In the genomic region with DNA sequence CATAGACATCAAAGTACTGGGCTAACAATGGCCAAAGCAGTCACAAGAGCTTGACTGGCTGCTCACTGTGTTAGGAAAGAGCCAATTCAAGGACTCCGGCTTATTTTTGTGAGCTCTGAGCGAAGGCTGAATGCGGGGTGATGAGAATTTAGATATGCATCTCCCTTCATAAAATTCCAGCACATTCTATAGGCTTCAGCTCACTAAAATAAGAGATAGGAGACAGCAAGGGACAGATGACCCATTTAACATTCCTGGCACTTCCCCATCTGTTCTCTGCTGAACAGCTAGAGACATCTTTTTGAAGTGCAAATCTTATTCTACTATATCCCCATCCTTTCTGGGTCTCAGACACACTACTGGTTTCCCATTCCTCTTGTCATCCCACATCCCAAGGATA, we compare ENCODE assay signal across 18 mouse cellular contexts.
"Had no signal": no experiment of that assay in that cellular context is flagged by ENCODE, and none has a peak within 500 bp of the region (broad histone marks: within the 10 kb centered on the region; RNA-seq: fewer than 3 reads in every experiment).

No protein-coding gene starts in this region.

- DNase-seq: lung, adult 18-20 months; lung, embryonic 14.5 days; lung, postnatal 10 days; lung, postnatal 4 days; retina, postnatal 1 day; right cerebral cortex, adult 18-20 months; right cerebral cortex, postnatal 25 days; right cerebral cortex, postnatal 4 days; spleen, adult 18-20 months; thymus, adult 18-20 months; thymus, postnatal 14 days; thymus, postnatal 36 days had no signal

- H3K4me2 ChIP-seq: lung, embryonic 14.5 days; midbrain, embryonic 12.5 days; neural tube, embryonic 12.5 days; neural tube, embryonic 15.5 days had no signal

- H3K9me3 ChIP-seq: midbrain, embryonic 10.5 days; midbrain, embryonic 12.5 days; neural tube, embryonic 12.5 days; neural tube, embryonic 15.5 days had no signal

- H3K27ac ChIP-seq: midbrain, embryonic 10.5 days; midbrain, embryonic 12.5 days; neural tube, embryonic 12.5 days; neural tube, embryonic 15.5 days had no signal

- ATAC-seq: midbrain, embryonic 16.5 days had no signal

- H3K4me3 ChIP-seq: midbrain, embryonic 10.5 days; midbrain, embryonic 12.5 days; myocyte; neural tube, embryonic 12.5 days; neural tube, embryonic 15.5 days had no signal

- H3K9ac ChIP-seq: lung, embryonic 14.5 days; midbrain, embryonic 12.5 days; neural tube, embryonic 12.5 days; neural tube, embryonic 15.5 days had no signal

- H3K27me3 ChIP-seq: midbrain, embryonic 12.5 days; neural tube, embryonic 12.5 days; neural tube, embryonic 15.5 days had no signal

- H3K36me3 ChIP-seq: midbrain, embryonic 12.5 days; neural tube, embryonic 12.5 days; neural tube, embryonic 15.5 days had no signal
